Mouse (Mus musculus) liver, postnatal 0 days (tissue): ENCODE measurements around the gene Gna12. TPM values are rescaled to one million over a fixed set of nuclear protein-coding genes. Genes with fewer than 3 reads are reported as not detected.

Experiments used
- ATAC-seq: fragments of 200-750 bp; cut with Nextera tagmentation; 2 replicates; pipeline ENCODE4 v1.8.0; 2017; ENCODE audit warnings: mild to moderate bottlenecking, moderate library complexity
- DNase-seq: peaks from one replicate; pipeline ENCODE4 v3.0.0-alpha.2; 2016
- H3K27ac ChIP-seq: fragments of 300-500 bp; sonication (generic); 2 replicates; pipeline ENCODE4 v1.5.1; 2014; ENCODE audit warnings: antibody characterized with exemption, moderate library complexity, mild to moderate bottlenecking, low read depth
- H3K27me3 ChIP-seq: fragments of 300-500 bp; sonication (generic); 2 replicates; pipeline ENCODE4 v1.6.1; 2014; ENCODE audit warnings: low read length, control low read depth, mixed read lengths; ENCODE audit not compliant: insufficient read depth
- H3K36me3 ChIP-seq: fragments of 300-500 bp; sonication (generic); replicated peaks from 2 replicates; pipeline ENCODE4 v1.6.1; 2014; ENCODE audit warnings: mild to moderate bottlenecking, control low read depth, low read length, moderate library complexity, mixed read lengths; ENCODE audit not compliant: insufficient read depth
- H3K4me1 ChIP-seq: fragments of 300-500 bp; sonication (generic); 2 replicates; pipeline ENCODE4 v1.6.1; 2014; ENCODE audit warnings: antibody characterized with exemption, mild to moderate bottlenecking, control low read depth; ENCODE audit not compliant: insufficient read depth
- H3K4me2 ChIP-seq: fragments of 300-500 bp; sonication (generic); 2 replicates; pipeline ENCODE4 v1.6.1; 2014; ENCODE audit warnings: low read depth, mild to moderate bottlenecking, low read length, moderate library complexity, mixed read lengths
- H3K4me3 ChIP-seq: fragments of 300-500 bp; sonication (generic); 2 replicates; pipeline ENCODE4 v1.5.1; 2014; ENCODE audit warnings: low read depth, low read length
- H3K9ac ChIP-seq: fragments of 300-500 bp; sonication (generic); replicated peaks from 2 replicates; pipeline ENCODE4 v1.6.1; 2014; ENCODE audit warnings: mild to moderate bottlenecking, moderate library complexity
- H3K9me3 ChIP-seq: fragments of 300-500 bp; sonication (generic); 2 replicates; pipeline ENCODE4 v1.6.1; 2016; ENCODE audit warnings: mild to moderate bottlenecking, control low read depth, low read length, mixed read lengths
- CTCF ChIP-seq: sonication (generic); IDR thresholded peaks from 2 replicates; pipeline ENCODE4 v1.5.1; 2016; ENCODE audit warnings: antibody characterized with exemption, low read depth
- EP300 ChIP-seq: IDR thresholded peaks from 2 replicates; pipeline ENCODE4 v1.6.1; 2016; ENCODE audit warnings: antibody characterized with exemption, low read depth, mild to moderate bottlenecking
- WGBS: fragments of 180-500 bp; shearing (Covaris S2); extraction: QIAGEN DNeasy Blood & Tissue Kit; methylation state at CpG from one replicate; pipeline ENCODE4 v1.1.7; 2014; ENCODE audit not compliant: insufficient replicate concordance; 5-methylcytosine and 5-hydroxymethylcytosine counted together
- polyA plus RNA-seq: library from polyadenylated mRNA; unstranded; fragments of >200 nt; fragmentation: Nextera tagmentation; extraction: Ambion mirVana; gene quantifications from 2 replicates; pipeline ENCODE4 v1.2.1, GENCODE M21; 2015

Gna12 gene
- polyA plus RNA-seq, 1 experiment from 2014 or later = 12.7 TPM

DNA sequence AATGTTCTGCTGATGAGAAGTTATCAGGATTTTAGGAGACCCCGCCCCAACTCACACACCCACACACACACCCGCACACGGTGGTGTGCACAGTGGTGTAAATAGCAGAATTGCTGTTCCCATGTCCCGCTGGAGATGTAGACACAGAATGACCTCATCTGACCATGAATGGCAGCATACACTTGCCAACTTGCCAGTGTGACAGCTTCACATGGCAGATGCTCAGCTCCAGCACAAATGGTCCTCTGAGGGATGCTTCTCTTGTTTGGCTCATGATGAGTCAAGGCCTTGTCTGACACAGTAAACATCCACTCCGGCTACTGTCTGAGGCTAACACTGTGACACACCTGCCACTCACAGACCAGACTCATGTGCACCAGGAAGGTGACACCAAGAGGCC lies 61.9 kb downstream of the Gna12 start:
- H3K4me2 ChIP-seq = no peak overlapping the region
- WGBS = 52% methylated on average over 5 of the region's 5 CpGs
- no peak overlapping the region for H3K9ac ChIP-seq
- H3K36me3 ChIP-seq = no peaks in the 10 kb centered on the region
- no peak overlapping the region for H3K4me3 ChIP-seq
- no peak for TF ChIP-seq CTCF
- no peak for TF ChIP-seq EP300
- H3K27ac ChIP-seq = peak overlapping the region; percentile 70
- no peak for DNase-seq
- no peaks in the 10 kb centered on the region for H3K27me3 ChIP-seq
- peaks cover 28% of the 10 kb centered on the region for H3K4me1 ChIP-seq
- no peak; the same call in 1 of the 2 replicates for ATAC-seq
- no peaks in the 10 kb centered on the region for H3K9me3 ChIP-seq

DNA sequence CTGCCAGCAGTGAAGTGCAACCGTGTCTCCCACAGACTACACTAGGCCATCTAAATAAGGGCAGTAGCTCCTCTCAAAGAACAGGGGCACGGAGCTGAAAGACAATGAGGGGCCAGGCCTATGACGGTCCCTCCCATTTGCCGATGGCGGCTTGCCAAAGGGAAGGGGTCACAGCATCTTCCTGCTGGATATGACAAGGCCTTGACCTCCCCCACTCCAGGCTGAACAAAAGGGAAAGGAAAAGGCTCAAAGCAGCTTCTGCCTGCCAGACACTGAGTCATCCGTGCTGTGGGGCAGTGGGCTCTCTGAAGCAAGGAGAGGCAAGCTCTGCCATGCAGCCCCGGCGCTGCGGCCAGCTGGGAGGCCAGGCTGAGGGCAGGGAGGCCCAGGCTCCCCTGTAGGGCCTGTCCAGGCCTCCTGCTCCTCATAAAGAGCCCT lies 62.5 kb downstream of the Gna12 start:
- Histone ChIP-seq H3K27ac (peak overlapping the region; percentile 70), H3K9me3 (no peaks in the 10 kb centered on the region), H3K27me3 (no peaks in the 10 kb centered on the region), H3K4me1 (peaks cover 28% of the 10 kb centered on the region), H3K9ac (no peak overlapping the region), H3K4me3 (no peak overlapping the region), H3K4me2 (no peak overlapping the region), H3K36me3 (no peaks in the 10 kb centered on the region)
- ATAC-seq (peak; percentile 47), DNase-seq (peak; percentile 70)
- peak; percentile 32; the same call in 1 of the 2 replicates for TF ChIP-seq EP300
- TF ChIP-seq CTCF = no peak
- 46% methylated on average over 9 of the region's 9 CpGs for WGBS

DNA sequence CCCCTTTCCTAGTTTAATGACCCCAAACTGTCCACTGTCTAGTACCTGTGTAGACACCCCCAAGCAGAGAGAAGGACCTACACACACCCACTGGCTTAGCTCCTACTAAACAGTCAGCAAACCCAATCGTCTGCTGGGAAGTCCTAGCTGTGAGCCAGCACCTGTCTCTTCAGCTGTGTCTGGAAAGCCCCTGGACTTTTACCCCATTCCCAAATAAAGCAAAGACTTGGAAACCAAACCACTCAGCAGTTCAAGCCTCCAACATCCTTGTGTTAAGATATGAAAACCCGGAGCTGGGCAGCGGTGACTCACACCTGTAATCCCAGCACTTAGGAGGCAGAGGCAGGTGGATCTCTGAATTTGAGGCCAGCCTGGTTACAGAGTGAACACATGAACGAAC lies 63.7 kb downstream of the Gna12 start:
- no peak overlapping the region for H3K27ac ChIP-seq
- no peaks in the 10 kb centered on the region for H3K9me3 ChIP-seq
- ATAC-seq (no peak), DNase-seq (no peak)
- no peak overlapping the region for H3K4me3 ChIP-seq
- WGBS = 72% methylated on average over 4 of the region's 4 CpGs
- H3K4me1 ChIP-seq = peaks cover 22% of the 10 kb centered on the region
- H3K4me2 ChIP-seq = no peak overlapping the region
- TF ChIP-seq EP300 (no peak), CTCF (no peak)
- no peaks in the 10 kb centered on the region for H3K27me3 ChIP-seq
- H3K9ac ChIP-seq = no peak overlapping the region
- H3K36me3 ChIP-seq = peaks cover 3% of the 10 kb centered on the region

DNA sequence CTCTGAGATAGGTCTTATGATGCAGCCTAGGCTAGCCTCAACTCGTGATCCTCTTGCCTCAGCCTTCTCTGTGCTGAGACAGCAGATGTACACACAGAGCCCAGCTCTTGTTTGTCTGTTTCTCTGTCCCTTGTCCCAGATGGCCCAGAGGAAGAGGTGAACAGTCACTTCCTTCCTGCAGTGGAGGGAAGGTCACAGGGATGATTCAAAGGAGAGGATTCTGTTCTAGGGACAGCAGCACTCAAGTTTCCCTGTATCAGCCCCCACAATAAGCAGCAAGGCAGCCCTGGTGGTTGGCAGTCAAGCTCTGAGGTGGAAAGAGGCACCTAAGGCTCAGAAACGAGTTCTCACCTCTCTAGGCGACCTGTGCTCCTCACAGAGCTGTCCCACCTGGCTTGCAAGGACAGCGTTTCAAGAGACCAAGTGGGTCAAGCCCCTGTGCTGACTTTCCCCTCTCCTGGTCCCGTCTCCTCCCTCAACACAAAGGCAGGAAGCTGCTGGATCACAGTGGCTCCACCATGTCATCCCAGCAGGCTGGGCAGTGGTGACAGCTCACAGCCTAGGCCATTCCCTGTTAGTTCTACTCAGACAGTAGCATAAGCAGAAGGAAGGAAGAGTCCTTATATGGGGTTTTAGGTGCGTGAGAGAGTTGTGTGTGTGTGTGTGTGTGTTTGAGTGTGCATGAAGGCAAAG lies 65.2 kb downstream of the Gna12 start:
- WGBS = 34% methylated on average over 6 of the region's 6 CpGs
- Histone ChIP-seq H3K4me1 (peaks cover 20% of the 10 kb centered on the region), H3K27me3 (no peaks in the 10 kb centered on the region), H3K4me2 (no peak overlapping the region), H3K27ac (peak overlapping the region; percentile 77), H3K4me3 (no peak overlapping the region), H3K9ac (no peak overlapping the region), H3K9me3 (no peaks in the 10 kb centered on the region), H3K36me3 (peaks cover 17% of the 10 kb centered on the region)
- ATAC-seq = peak; percentile 65
- TF ChIP-seq EP300 (no peak), CTCF (no peak)
- no peak for DNase-seq

DNA sequence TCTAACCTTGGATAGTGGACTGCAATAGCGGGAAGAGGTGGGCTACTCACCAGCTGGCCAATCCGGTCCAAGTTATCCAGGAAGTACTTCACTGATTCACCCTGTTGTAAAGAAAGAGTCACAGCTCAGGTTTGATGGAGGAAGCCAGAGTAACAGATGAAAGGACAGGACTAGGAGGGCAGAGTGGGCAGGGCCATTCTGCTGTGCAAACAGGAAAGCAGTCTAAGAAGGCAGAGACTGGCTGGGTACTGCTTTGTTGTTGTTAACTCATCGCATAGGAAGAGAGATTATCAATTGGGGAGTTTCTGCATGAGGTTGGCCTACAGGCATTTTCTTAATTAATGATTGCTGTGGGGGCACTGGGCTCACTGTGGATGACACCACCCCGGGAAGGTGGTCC lies 67.7 kb downstream of the Gna12 start:
- H3K27ac ChIP-seq = 0 out of 2 replicates have a peak overlapping the region, but pooled peaks have one; percentile 45
- H3K4me1 ChIP-seq = peaks cover 12% of the 10 kb centered on the region; the same call in 1 of the 2 replicates
- no peak overlapping the region for H3K4me3 ChIP-seq
- DNase-seq (no peak), ATAC-seq (no peak)
- TF ChIP-seq CTCF (no peak), EP300 (no peak)
- no peaks in the 10 kb centered on the region for H3K9me3 ChIP-seq
- H3K4me2 ChIP-seq = no peak overlapping the region
- H3K27me3 ChIP-seq = no peaks in the 10 kb centered on the region
- H3K9ac ChIP-seq = no peak overlapping the region
- 78% methylated on average over 4 of the region's 4 CpGs for WGBS
- H3K36me3 ChIP-seq = peaks cover 33% of the 10 kb centered on the region

DNA sequence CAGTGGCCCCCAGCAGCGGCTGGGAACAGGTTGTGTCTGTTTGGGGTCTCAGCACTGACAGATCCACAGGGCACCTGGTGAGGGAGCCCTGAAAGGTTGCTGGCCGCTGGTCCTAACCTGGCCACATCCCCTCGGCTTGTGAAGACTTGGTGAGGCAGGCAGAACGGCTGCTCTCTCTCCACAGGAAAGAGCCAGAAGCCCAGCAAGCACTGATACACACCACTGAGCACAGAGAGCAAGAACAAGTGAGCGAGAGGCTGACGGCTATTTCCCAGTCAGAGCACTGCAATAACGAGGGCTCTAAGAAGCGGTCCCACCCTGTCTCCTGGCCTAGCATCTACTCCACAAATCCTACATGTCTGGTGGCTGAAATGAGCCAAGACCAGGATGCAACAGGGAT lies 71.4 kb downstream of the Gna12 start:
- Histone ChIP-seq H3K27me3 (no peaks in the 10 kb centered on the region), H3K9ac (no peak overlapping the region), H3K4me3 (no peak overlapping the region), H3K9me3 (no peaks in the 10 kb centered on the region), H3K27ac (no peak overlapping the region), H3K4me1 (peaks cover 3% of the 10 kb centered on the region; the same call in 1 of the 2 replicates), H3K4me2 (no peak overlapping the region), H3K36me3 (peaks cover 33% of the 10 kb centered on the region)
- ATAC-seq (no peak), DNase-seq (no peak)
- no peak for TF ChIP-seq CTCF
- no peak for TF ChIP-seq EP300
- 77% methylated on average over 8 of the region's 8 CpGs for WGBS
